Mouse (Mus musculus) gastrocnemius, postnatal 10 days (tissue): ENCODE results near the gene Acbd6. TPM values are rescaled to one million over a fixed set of nuclear protein-coding genes. Genes with fewer than 3 reads are reported as not detected.

ENCODE experiments used
- DNase-seq: peaks from one replicate; pipeline ENCODE4 v3.0.0; 2021; ENCODE audit warnings: mixed read lengths
- total RNA-seq, 2 experiments: library from RNA; stranded (reverse); gene quantifications; 2 replicates each; pipeline ENCODE4 v1.2.3; 2021

Gene Acbd6
- total RNA-seq, 2 experiments from 2014 or later, result 56.2 to 59.8 TPM

DNA sequence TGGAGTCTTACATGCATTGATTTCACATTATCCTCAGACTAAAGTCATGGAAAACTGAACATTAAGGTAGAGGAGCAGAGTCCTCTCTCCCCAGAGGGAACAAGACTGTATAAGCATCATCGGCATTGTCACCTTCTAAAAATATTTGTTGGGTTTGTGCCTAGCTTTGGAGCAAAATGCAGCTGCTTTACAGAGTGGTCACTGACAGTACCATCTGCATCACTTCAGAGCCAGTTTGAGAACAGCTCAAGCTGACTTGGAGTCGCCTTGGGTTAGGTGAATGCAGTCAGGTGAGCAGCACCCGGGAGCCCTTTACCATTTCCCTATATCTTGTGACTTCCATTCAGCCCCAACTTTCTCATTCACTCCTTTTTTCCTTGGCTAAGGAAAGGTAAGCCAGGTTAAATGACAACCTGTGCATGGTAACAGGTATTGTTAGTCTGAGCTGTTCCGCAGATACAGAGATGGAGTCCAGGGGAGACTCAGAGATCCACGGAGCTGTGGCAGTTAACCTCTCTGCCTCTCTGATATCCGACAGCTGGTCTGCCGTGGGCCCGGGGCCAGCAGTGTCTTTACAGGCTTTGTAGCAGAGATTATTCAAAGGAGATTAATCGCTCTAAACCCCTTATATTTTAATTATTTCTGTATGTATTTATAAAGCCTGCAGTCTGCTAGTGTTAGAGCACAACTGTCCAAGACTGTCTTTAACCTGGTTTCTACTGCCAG is 92.4 kb downstream of the Acbd6 start:
- DNase-seq, result peak; percentile 15

DNA sequence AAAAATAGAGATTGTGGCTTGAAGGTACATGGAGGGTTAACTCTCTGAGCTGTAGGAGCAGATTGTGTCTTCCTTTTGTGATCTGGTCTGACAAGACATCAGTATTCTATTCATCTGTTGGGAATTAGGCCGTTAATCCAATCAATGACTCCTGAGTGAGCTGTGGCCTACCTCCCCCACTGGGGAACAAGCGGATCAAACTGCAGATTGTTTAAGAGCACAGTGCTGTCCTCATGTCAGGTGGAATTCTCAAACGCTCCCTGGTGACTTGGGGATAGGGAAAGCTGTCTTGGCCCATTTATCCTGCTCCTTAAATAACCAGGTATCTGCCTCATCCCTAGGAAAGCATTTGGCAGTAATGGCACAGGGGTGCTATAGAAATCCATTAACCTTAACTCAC is 97.0 kb downstream of the Acbd6 start:
- DNase-seq, result no peak

DNA sequence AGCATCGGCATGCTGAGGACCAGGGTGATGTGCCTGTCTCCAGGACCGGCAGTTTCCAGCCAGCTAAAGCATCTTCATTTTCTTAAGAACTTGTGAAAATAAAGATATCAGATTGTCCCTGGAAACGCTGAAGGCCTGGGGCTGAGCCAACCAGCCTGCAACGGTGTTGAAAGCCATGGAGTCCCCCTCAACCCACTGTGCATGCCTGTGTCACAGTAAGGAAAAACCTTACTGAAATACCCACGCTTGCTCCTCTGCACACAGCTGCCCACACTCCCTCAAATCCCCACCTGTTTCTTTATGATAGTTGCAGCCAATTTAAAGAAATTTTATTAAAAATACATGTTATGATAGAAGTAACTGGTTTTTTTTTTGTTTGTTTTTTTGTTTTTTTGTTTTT is 98.4 kb downstream of the Acbd6 start:
- no peak for DNase-seq

DNA sequence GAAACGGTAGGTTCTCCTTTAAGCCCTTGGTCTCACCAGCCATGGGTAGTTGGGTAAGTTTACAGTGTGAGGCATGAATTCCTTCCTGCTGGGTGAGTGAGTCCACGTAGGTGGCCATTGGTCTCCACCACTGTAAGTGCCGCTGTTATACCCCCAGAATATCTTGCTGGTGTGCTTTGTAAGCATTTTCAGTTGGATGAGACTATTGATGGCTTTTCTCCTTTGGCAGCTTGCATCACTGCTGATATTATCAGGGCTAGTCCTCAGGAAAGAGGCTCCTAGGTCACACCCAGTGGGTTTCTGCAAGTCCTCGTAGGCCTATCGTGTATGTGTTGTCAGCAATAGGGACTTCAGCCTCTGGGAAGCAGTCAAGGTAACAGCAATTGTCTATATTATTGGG is 106.1 kb downstream of the Acbd6 start:
- DNase-seq, result no peak

DNA sequence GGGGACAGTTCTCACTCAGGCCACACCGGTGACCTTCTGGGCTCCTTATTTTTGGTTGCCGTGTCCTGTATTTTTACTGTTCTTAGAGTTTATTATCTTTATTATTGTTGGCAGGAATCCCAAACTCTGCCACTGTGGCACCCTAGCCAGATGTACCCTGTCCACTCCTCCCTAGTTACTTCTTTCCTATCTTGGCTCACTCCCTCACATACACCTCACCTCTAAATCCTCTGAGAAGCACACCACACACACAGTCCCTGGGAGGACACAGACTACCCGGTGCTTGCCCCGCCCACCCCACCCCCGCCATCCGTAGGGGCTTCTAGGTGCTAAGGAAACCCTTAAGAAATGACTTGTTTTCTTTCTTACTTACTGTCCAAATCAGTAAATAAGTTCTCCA is 117.7 kb downstream of the Acbd6 start:
- no peak for DNase-seq

DNA sequence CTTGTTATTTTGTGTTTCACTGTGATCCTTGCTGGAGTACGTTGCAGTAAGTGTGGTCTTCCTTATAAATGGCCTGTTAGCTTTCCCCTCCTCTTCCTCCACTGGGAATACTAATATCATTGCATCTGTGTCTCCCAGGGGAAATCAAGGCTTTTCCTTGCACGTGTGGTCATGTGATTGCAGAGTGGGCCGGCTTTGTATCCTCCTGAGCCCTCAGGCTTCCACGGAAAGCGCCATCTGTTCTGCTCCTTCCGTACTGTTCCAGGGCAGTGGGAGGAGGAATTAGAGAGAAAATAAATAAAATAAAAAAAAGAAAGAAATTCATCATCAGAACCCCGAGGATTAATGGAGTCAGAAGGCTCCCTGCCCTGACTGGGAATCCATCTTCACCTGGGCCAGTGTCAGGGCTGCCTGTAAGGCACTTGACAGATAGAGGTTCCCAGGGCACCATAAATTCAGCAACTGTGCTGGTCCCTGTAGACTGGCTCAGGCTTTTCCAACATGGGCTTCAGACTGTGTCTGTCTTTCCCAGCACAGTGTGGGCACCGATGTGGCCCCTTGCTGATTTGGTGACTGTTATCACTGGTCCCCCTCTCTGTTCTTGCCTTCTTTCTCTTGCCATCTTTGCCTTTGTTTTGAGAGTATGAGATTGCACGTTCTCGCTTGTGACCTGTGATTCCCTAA is 123.3 kb downstream of the Acbd6 start:
- no peak for DNase-seq

DNA sequence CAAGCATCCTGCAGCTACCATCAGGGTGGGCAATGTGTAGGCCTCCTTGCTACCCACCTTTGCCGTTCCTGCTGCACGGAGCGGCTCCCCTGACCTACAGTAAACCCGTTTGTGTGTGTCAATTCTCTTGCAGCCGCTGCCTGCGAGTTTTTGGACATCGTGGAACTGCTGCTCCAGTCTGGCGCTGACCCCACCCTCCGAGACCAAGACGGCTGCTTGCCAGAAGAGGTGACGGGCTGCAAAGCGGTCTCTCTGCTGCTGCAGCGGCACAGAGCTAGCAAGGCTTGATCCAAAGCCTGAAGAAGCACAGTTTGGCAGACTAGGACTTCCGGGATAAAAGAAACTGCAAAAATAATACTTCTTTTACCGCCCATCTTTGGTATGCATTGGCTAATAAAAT is 128.9 kb downstream of the Acbd6 start:
- DNase-seq, result peak; percentile 25

DNA sequence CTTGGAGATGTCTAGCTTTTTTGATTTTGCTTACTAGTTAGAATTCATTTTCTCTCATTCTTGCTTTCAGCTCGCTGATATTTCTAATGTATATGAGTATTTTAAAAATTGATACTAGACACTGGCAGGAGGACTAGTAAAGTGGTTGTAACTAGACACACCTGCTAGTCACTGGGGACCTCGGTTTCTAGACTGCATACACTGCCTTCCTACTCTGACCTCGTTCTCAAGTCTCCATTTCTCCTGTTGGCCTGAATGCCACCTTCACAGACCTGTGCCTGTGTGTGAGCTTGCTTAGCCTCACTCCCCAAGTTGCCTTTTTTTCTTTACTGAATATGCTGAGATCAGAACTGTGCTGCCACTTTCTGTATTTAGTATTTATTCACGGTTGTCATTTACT is 131.2 kb downstream of the Acbd6 start:
- DNase-seq, result no peak

DNA sequence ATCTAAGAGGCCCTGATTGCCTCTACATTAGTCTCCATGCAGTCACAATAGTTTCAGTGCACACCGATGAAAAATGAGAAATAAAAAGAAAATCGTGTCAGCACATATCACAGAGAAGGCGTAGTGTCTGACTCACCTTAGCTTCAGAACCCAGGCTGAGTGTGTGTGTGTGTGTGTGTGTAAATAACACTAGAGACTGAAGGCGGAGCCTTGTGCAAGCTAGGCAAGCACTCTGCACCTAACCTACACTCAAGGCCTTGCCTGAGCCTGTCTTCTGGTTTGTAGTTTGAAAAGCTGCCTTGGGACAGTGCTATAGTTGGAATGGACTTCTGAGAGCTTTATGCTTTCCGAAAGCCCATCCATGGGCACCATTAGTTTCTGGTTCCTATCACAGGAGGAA is 131.6 kb downstream of the Acbd6 start:
- DNase-seq, result no peak

DNA sequence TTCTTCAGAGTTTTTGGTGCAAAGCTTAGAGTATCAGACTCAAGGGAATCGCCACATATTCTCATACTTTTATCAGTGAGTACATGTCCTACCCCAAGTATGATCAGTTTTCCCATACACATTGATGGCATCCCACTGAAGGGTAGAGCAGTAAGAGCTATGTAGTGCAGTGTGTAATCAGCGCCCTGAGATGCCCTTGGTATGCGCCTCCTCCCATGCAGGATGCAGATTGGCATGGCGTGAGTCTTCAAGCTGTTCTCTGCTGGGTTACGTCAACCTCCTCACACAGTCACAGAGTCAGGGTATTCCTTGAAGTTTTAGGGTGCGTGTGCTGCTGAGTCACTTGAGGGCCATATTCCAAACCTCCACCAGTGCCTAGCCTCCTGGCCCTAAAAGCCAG is 134.3 kb downstream of the Acbd6 start:
- no peak for DNase-seq

DNA sequence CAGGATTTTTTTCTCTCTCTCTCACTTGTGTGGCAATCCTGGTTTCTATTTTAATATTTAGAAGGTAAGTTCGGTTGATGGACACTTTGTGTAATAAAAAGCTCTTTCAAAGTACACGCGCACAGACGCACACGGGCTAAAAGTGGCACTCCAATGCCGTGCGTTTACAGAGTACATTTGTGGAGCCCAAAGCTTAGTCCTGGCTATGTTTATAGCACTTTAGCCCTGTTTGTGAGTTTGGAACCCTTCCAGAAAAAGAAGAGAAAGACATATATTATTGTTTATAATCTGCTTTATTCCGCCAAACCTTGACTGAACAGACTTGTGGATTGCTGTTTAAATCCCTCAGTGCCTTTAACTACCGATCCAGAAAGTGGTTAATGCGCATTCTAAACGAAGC is 135.1 kb downstream of the Acbd6 start:
- no peak for DNase-seq

DNA sequence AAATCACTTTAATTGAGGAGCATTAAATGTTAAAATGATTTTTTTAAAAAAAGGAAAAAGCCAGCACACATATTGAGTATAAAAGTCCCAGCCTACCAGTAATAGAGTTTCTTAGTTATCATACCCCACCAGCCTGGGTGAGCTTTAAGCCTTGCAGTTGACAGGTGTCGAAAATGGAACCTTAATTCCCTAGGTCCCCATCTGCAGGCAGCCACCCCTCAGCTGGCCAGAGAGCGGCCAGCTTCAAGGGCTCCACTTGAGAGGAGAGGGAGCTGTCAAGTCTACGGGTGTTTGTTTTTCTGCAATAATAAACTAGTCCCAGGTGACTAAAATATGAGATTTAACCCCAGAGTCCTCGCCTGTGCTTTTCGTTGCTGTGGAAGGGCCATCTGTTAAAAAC is 135.5 kb downstream of the Acbd6 start:
- DNase-seq, result no peak

DNA sequence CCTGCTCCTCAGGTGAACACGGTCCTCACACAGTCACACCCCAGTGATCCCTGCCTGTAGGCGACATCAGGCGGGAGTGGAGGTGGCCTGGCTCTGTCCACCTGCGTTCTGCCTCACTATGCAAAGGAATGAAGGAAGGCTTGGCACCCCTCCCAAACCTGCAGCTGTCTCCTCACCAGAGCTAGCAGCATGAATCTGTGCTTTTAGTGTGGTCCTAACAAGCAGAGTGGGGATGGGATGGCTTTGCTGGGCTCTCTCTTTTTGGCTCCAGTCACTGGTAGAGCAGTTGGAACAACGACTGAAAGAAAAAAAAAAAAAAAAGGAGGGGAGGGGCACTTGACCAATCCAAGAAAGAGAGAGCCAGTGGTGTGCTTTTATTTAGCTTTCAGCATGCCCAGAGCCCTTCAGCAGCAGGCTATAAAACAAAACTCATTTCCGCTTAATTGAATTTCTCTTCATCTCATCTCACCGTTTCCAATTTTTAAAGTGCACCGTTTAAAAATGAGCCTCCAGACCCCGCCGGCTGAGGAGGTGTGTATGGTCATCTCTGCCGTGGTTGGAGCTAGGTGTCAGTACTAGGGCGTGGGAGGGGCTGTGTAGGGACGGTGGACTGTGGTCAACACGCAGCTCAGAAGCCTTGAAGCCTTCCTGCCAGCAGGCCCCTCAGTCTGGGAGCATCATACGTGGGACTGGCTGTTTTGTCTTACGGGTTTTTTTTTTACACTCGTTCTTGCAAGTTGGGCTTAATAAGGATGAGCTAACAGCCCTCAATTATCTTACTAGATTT is 140.6 kb downstream of the Acbd6 start:
- peak; percentile 30 for DNase-seq

DNA sequence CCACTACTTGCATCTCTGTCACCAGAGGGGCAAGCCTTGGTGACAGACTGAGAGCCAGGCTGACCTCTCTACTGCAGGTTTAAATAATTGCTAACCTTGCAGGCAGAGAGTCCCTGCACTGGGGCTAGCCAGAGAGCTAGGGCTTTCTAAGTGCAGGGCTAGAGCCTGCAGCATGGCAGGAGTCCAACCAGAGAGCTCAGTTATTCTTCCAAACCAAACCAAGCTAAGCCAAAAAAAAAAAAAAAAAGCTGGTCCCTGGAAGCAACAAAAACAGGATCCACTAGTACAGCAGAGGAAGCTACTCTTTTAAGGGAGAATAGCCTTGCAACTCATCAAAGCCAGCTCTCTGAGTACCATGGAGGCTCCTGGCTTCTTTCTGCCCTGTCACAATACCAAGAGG is 143.0 kb downstream of the Acbd6 start:
- peak; percentile 34 for DNase-seq

DNA sequence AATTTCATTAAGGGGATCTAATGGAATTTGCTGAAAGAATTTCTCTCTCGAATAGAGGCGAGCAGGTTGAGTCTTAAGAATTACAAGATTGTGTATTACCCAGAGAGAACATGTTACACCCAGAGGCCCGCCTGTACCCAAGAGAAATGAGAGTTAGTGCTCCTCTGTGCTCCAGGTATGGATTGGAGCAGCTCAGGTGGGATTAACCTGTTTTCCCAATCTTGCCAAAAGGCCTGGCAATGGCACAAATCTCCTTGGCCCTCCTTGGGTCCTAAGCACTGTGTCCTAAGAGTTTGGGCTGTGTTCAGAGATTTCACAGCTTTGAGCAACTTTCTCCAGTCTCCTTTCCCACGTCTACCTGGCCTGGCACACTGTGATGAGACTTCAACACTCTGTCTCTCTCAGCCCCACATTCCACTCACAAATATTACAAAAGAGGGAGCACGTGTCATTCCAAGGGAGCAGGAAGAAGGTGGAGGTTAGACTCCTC is 145.3 kb downstream of the Acbd6 start:
- no peak for DNase-seq

DNA sequence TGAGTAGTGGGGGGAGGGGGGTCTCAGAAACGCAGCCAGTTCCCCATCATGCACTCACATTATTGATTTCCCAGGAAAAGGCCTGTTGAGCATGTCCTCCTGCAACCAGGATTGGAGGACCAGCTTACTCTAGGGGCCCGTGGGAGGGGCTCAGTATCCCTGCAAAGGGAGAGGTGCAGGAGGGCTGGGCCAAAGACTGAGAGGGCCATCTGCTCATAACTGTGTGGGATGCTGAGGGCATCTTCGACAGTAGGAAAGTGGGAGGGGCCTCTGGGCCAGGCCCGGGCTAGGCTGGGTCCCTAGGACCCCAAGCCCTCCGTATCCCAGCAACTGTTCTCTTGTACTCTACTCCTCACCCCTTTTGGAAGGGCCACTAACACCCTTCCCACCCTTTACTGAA is 146.3 kb downstream of the Acbd6 start:
- no peak for DNase-seq

DNA sequence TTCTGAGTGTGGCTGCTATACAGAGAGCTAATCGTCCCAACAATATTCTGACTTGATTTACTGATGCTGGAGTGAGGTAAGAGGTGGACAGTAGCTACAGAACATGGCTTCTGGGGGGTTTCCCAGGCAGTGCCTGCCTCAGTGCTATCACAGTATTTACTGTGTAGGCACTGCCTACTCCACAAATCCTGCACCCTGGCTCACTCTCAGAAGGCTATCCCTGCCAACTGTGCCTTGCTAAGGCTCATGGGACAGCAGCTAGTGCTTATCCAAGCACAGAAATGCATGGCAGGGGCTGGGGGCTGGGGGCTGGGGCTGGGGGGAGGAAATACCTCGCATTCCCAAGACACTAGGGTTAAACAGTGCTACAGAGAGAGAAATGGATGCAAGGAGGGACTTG is 155.4 kb downstream of the Acbd6 start:
- no peak for DNase-seq

DNA sequence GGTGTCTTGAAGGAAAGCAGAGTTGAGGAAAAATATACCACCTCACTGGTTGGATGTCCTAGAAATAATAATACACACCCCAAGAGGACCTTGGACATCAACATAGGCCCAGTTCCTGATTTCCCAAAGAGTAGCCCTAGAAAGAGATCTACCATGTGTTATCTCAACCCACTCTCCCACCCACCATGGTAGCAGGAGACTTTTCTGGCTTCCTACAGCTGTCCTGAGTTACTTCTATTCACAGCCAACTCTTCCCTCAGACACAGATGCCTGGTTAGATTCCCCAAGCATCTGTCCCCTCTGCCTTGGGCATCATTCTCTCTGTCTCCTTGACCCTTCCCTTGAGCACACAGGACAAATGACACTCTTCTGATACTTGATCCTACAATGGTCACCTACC is 157.4 kb downstream of the Acbd6 start:
- no peak for DNase-seq

DNA sequence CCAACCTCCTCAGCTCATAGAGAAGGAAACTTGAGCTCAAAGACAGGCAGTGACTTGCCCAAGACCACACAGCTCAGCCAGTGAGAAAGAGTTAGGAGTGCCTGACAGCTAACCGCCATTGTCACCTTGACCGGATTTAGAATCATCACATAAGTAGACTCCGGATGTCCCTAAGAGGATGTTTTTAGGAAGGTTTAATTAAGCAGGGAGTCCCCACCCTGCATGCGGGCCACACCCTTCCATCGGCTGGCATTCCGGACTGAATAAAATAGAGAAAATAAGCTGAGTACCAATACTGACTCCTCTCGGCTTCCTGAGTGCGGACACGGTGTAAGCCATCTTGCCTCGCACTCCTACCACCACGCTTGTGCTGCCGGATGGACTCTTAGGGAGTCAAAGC is 159.4 kb downstream of the Acbd6 start:
- DNase-seq, result no peak

DNA sequence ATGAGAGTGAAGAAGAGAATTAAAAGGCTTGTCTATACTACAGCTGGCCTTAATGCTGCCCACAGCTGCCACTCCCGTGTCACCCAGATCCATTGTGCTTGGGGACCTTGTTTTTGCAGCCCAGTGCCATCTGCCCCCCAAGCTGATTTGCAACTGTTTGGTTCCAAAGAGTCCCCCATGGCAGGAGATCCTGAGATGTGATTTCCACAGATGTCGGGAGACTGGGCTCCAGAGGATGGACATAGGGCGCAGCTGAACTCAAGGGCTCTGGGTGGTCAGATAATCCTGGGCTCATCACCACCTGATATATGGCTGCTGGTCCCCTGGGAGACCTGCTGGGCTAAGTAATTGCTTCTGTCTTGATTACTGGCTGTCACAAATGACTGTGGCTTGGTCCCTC is 160.9 kb downstream of the Acbd6 start:
- DNase-seq, result no peak

DNA sequence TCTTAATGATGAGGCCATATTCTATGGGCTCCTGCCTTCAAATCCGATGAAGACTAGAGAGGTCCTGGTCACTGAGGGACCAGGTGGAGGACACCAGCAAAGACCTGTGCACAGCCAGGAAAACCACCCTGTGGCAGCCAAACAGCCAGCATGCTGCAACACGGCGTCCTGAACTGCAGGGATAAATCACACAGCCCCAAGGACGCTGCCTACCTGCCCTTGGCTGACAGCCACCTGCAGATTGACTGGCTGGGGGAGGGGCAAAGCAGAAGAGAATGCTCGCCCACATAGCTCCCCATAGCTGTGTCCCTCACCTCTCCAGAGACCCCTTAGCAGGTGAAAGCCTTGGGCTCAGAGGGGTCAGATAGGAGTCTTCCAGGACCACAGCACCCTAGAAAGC is 162.1 kb downstream of the Acbd6 start:
- no peak for DNase-seq

DNA sequence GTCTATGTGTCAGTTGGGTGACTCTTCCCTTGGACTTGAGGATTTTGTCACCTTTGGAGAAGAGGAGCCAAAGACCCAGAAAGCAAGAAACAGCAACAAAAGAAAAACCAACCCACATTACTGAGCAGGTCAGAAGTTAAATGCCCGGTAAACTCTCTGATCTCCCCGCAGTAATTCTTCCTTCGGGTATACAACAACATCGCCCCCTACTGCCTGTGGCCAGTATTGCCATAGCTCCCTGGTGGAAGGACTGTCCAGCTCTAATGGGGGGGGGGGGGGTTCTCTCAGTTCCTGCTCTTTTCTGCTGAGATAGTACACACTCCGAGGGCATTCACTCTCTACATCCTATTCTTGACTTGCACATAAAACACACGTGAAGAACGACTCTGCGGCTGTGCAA is 163.5 kb downstream of the Acbd6 start:
- DNase-seq, result peak; percentile 49

DNA sequence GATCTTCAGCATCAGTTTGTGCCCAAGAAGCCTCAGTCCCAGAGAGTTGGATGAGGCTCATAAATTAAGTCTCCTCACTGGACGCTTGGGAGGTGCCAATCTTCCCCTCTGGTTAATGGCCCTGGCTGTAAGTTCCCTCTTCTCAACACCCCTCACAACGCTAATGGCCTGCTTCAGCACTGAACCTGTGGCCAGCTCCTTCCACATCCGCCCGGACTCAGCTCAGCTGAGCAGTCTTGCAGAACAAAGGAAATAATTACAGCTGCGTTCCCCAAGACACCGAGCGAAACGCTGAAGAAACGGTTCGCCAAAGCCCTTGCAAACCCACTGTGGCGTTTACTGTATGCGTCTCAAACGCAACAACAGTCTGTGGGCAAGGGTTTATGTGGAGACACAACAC is 164.3 kb downstream of the Acbd6 start:
- DNase-seq, result peak; percentile 34
